Mouse (Mus musculus) limb, embryonic 11.5 days (tissue): ENCODE results near the gene Rsl24d1. TPM values are rescaled to one million over a fixed set of nuclear protein-coding genes. Genes with fewer than 3 reads are reported as not detected.

ENCODE experiments used
- polyA plus RNA-seq: library from polyadenylated mRNA; unstranded; fragments of >200 nt; fragmentation: Nextera tagmentation; extraction: Ambion mirVana; gene quantifications from 2 replicates; pipeline ENCODE4 v1.2.1, GENCODE M21; 2014

Gene Rsl24d1
- polyA plus RNA-seq, 1 experiment from 2014 or later: 180 TPM

Other genes starting within 250 kb of the Rsl24d1 start
- gene Pygo1, start 187.8 kb upstream of the Rsl24d1 start, polyA plus RNA-seq: 11.4 and 12.4 TPM in 2 replicates
- 1.2 and 2.1 TPM in 2 replicates for gene Dyx1c1, start 154.6 kb upstream of the Rsl24d1 start, polyA plus RNA-seq
- gene Gm44503, start 154.6 kb upstream of the Rsl24d1 start, polyA plus RNA-seq: 0.47 TPM in 1 of 2 replicates, not detected in the other
- gene Ccpg1os, start 128.0 kb upstream of the Rsl24d1 start, polyA plus RNA-seq: 12.3 and 14.5 TPM in 2 replicates
- 14.6 and 15.8 TPM in 2 replicates for gene Ccpg1, start 128.0 kb upstream of the Rsl24d1 start, polyA plus RNA-seq
- 16.6 and 18.2 TPM in 2 replicates for gene Pigb, start 73.0 kb upstream of the Rsl24d1 start, polyA plus RNA-seq
- gene Rab27a, start 68.6 kb upstream of the Rsl24d1 start, polyA plus RNA-seq: 2.5 and 2.6 TPM in 2 replicates
- 0.37 TPM in 1 of 2 replicates, not detected in the other for gene Khdc3, start 11.6 kb upstream of the Rsl24d1 start, polyA plus RNA-seq
- gene Gm20509, start 11.0 kb upstream of the Rsl24d1 start, polyA plus RNA-seq: not detected in 2 replicates